Mouse (Mus musculus) hindbrain, embryonic 11.5 days (tissue): ENCODE results near the gene Dnm3. TPM values are rescaled to one million over a fixed set of nuclear protein-coding genes. Genes with fewer than 3 reads are reported as not detected.

Experiments
- ATAC-seq: fragments of 200-750 bp; cut with Nextera tagmentation; 2 replicates; pipeline ENCODE4 v1.8.0; 2017; ENCODE audit warnings: mild to moderate bottlenecking, moderate TSS enrichment, moderate library complexity; ENCODE audit not compliant: low FRiP score
- DNase-seq: peaks from one replicate; pipeline ENCODE4 v3.0.0-alpha.2; 2015; ENCODE audit warnings: low spot score
- H3K27ac ChIP-seq: fragments of 300-500 bp; sonication (generic); 2 replicates; pipeline ENCODE4 v1.5.1; 2014; ENCODE audit warnings: mild to moderate bottlenecking, low read depth, low read length
- H3K27me3 ChIP-seq: fragments of 300-500 bp; sonication (generic); 2 replicates; pipeline ENCODE4 v1.6.1; 2014; ENCODE audit warnings: mild to moderate bottlenecking, low read length, moderate library complexity, mixed read lengths; ENCODE audit not compliant: control insufficient read depth, insufficient read depth
- H3K36me3 ChIP-seq: fragments of 300-500 bp; sonication (generic); 2 replicates; pipeline ENCODE4 v1.6.1; 2014; ENCODE audit warnings: mild to moderate bottlenecking, low read length, moderate library complexity, mixed read lengths; ENCODE audit not compliant: control insufficient read depth, insufficient read depth
- H3K4me1 ChIP-seq: fragments of 300-500 bp; sonication (generic); replicated peaks from 2 replicates; pipeline ENCODE4 v1.6.1; 2014; ENCODE audit warnings: low read length, mixed read lengths; ENCODE audit not compliant: control insufficient read depth, insufficient read depth
- H3K4me2 ChIP-seq: fragments of 300-500 bp; sonication (generic); replicated peaks from 2 replicates; pipeline ENCODE4 v1.6.1; 2014; ENCODE audit warnings: mild to moderate bottlenecking, low read depth, low read length
- H3K4me3 ChIP-seq: fragments of 300-500 bp; sonication (generic); 2 replicates; pipeline ENCODE4 v1.5.1; 2014; ENCODE audit warnings: low read depth, low read length
- H3K9ac ChIP-seq: fragments of 300-500 bp; sonication (generic); 2 replicates; pipeline ENCODE4 v1.6.1; 2014; ENCODE audit warnings: low read depth, low read length
- H3K9me3 ChIP-seq: fragments of 300-500 bp; sonication (generic); 2 replicates; pipeline ENCODE4 v1.6.1; 2016; ENCODE audit warnings: low read length; ENCODE audit not compliant: control insufficient read depth
- WGBS: fragments of 180-500 bp; shearing (Covaris S2); extraction: QIAGEN DNeasy Blood & Tissue Kit; methylation state at CpG from one replicate; pipeline ENCODE4 v1.1.7; 2014; 5-methylcytosine and 5-hydroxymethylcytosine counted together
- polyA plus RNA-seq: library from polyadenylated mRNA; unstranded; fragments of >200 nt; fragmentation: Nextera tagmentation; extraction: Ambion mirVana; gene quantifications from 2 replicates; pipeline ENCODE4 v1.2.1, GENCODE M21; 2014

Gene Dnm3
- polyA plus RNA-seq, 1 experiment from 2014 or later, result 12.0 TPM

GRCm38 (mm10) chr1:162163687-162164484, 313.9 kb downstream of the Dnm3 start:
- no peak overlapping the region for H3K4me3 ChIP-seq
- ATAC-seq (no peak), DNase-seq (no peak)
- H3K27ac ChIP-seq, result no peak overlapping the region
- no peaks in the 10 kb centered on the region for H3K36me3 ChIP-seq
- H3K4me2 ChIP-seq, result no peak overlapping the region
- H3K9ac ChIP-seq, result no peak overlapping the region
- H3K9me3 ChIP-seq, result no peaks in the 10 kb centered on the region
- no peaks in the 10 kb centered on the region for H3K4me1 ChIP-seq
- no peaks in the 10 kb centered on the region for H3K27me3 ChIP-seq
- 78% methylated on average over 7 of the region's 7 CpGs for WGBS

DNA sequence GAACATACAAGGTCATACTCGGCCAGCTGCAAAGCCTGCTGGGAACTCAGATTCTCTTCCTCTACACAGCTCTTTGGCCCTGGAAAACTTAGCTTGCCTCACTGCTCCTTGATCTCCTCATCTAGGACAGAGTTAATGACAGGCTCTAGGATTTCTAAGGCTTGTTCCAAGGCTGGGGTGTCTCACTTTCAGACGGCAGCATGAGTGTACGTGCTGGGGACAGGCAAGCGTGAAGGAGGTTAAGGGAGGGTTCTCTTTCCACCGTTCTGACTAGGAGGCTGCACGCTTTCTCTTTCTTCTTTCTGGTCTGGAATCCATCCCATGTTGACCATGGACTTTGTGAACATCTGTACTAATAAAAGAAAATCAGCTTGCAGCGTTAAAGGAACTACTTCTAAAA, 315.2 kb downstream of the Dnm3 start:
- H3K4me1 ChIP-seq, result no peaks in the 10 kb centered on the region
- H3K4me3 ChIP-seq, result no peak overlapping the region
- H3K36me3 ChIP-seq, result no peaks in the 10 kb centered on the region
- no peaks in the 10 kb centered on the region for H3K27me3 ChIP-seq
- DNase-seq (no peak), ATAC-seq (no peak)
- no peak overlapping the region for H3K9ac ChIP-seq
- no peak overlapping the region for H3K27ac ChIP-seq
- no peak overlapping the region for H3K4me2 ChIP-seq
- H3K9me3 ChIP-seq, result no peaks in the 10 kb centered on the region
- 85% methylated on average over 7 of the region's 7 CpGs for WGBS

DNA sequence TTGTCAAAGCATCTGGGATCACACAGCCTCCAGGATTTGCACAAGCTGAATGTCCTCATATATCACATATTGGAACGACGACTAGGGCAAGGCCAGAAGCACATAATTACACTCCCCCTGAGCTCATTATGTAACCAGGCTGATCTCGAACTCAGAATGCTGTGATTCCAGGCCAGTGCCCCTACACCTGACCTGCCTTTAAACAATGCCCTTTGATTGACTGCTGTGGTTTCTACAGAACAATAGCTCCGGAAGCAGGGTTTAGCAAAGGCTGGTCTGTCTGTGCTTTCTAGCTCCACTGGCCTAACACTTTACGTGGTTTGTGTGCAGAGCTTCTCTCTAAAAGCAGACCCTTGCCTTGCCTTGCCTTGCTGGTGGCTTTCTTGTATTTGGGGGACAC, 315.6 kb downstream of the Dnm3 start:
- ATAC-seq (no peak), DNase-seq (no peak)
- H3K4me1 ChIP-seq, result no peaks in the 10 kb centered on the region
- no peak overlapping the region for H3K4me3 ChIP-seq
- H3K27me3 ChIP-seq, result no peaks in the 10 kb centered on the region
- no peaks in the 10 kb centered on the region for H3K9me3 ChIP-seq
- 54% methylated on average over 5 of the region's 5 CpGs for WGBS
- H3K27ac ChIP-seq, result no peak overlapping the region
- no peak overlapping the region for H3K9ac ChIP-seq
- H3K36me3 ChIP-seq, result no peaks in the 10 kb centered on the region
- no peak overlapping the region for H3K4me2 ChIP-seq

DNA sequence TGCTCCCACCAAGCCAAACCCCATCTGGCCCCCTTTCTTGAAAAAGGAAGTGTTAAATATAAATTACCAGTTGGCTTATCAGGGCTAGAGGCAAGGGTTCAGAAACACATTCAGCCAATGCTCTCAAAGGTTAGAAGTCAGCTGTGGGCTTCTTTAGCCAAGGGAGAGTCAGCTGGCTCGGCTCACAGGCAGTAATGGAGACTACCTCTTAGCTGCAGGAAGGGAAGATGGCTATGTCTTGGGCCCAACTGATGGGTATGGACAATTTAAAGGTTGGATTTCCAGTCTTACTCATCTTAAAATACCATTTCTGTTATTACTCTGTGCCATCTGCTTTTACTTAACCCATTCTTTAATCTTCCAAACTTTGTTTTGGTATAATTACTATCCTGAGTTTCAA, 317.1 kb downstream of the Dnm3 start:
- no peaks in the 10 kb centered on the region for H3K4me1 ChIP-seq
- no peaks in the 10 kb centered on the region for H3K27me3 ChIP-seq
- no peak overlapping the region for H3K4me3 ChIP-seq
- H3K9me3 ChIP-seq, result no peaks in the 10 kb centered on the region
- H3K9ac ChIP-seq, result no peak overlapping the region
- no peak overlapping the region for H3K4me2 ChIP-seq
- no peak overlapping the region for H3K27ac ChIP-seq
- DNase-seq (no peak), ATAC-seq (no peak)
- WGBS, result 88% methylated on average over 1 of the region's 1 CpGs
- H3K36me3 ChIP-seq, result no peaks in the 10 kb centered on the region

DNA sequence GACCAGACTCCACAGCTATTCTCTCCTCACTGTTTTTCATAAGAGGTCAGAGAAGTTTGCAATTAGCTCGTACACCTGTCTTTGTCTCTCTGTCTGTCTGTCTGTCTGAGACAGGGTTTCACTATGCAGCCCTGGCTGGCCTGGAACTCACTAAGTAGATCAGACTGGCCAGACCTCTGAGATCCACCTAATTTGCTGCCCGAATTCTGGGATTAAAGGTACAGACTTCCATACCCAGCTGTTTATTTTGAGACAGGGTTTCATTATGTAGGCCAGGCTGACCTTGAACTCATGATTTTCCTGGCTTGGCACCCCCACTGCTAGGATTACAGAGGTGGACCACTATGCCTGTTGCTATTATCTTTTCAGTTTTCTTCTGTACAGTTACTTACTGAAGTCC, 319.3 kb downstream of the Dnm3 start:
- no peak for ATAC-seq

DNA sequence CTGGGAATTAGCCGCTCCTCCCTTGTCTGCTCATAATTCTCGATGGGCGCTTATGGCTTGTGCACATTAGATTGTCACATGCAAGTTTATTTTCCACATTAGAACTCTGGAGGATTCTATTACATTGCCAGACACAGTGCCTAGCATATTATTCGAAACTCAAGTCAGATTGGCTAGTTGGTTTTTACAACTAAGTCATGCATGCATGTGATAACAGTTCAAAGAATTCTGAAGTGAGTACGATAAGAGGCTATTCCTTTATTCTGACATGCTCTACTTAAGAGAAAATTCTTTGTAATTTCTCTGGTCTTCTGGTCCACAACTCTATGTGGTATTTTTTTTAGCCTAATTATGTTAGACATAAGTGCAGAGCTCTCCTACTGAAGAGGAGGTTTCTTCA, 320.2 kb downstream of the Dnm3 start:
- H3K36me3 ChIP-seq, result no peaks in the 10 kb centered on the region
- no peaks in the 10 kb centered on the region for H3K9me3 ChIP-seq
- H3K4me3 ChIP-seq, result no peak overlapping the region
- no peaks in the 10 kb centered on the region for H3K4me1 ChIP-seq
- ATAC-seq, result no peak
- WGBS, result 91% methylated on average over 5 of the region's 5 CpGs
- H3K9ac ChIP-seq, result no peak overlapping the region
- no peaks in the 10 kb centered on the region for H3K27me3 ChIP-seq
- no peak overlapping the region for H3K4me2 ChIP-seq
- H3K27ac ChIP-seq, result no peak overlapping the region
- no peak for DNase-seq

More for the DNA sequence above, 319.3 kb downstream of the Dnm3 start:
- H3K4me1 ChIP-seq, result no peaks in the 10 kb centered on the region
- no peaks in the 10 kb centered on the region for H3K9me3 ChIP-seq
- 82% methylated on average over 2 of the region's 2 CpGs for WGBS
- DNase-seq, result no peak
- H3K27me3 ChIP-seq, result no peaks in the 10 kb centered on the region
- no peak overlapping the region for H3K27ac ChIP-seq
- no peak overlapping the region for H3K4me3 ChIP-seq
- no peaks in the 10 kb centered on the region for H3K36me3 ChIP-seq
- no peak overlapping the region for H3K9ac ChIP-seq
- H3K4me2 ChIP-seq, result no peak overlapping the region

DNA sequence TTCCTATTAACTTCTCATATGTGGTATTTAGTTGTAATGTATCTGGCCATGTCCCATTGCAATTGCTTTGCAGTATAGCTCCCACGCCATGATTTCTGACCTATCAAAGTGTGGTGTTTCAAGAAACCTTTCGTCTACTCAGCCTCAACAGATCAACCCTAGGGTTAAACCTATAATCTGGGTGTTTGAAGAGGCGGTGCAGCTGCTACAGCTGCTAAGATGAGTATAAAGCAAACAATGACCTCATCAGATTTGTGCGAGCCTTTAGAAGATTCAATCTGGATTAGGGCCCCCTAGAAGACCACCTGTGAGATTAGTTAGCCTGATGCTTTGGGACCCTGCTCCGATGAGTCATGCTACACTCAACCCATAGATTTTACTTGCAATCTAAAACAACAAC, 321.0 kb downstream of the Dnm3 start:
- no peak overlapping the region for H3K4me2 ChIP-seq
- ATAC-seq, result no peak

DNA sequence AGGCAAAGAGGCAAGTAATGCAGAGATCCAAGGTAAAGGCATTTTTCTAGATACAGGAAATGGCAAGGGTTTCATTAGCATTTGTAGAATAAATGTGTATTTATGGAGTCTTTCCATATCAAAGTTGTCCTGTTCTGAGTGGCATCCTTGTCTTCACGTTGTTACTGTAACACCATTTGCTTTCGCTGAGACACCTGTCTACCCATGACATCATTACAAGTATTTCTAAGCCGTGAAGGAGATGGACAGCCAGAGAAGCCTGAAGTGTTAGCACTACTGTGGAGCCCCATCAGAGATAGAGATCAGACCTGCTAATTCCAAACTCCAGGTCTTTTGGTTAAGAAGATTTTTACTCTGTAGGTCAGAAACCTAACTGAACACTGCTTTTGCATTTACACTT, 322.3 kb downstream of the Dnm3 start:
- Histone ChIP-seq H3K4me3 (no peak overlapping the region), H3K4me1 (no peaks in the 10 kb centered on the region), H3K36me3 (no peaks in the 10 kb centered on the region), H3K4me2 (no peak overlapping the region), H3K9ac (no peak overlapping the region), H3K9me3 (no peaks in the 10 kb centered on the region), H3K27me3 (no peaks in the 10 kb centered on the region), H3K27ac (no peak overlapping the region)
- 93% methylated on average over 3 of the region's 3 CpGs for WGBS
- DNase-seq (no peak), ATAC-seq (no peak)

More for the DNA sequence above, 321.0 kb downstream of the Dnm3 start:
- H3K4me3 ChIP-seq, result no peak overlapping the region
- no peaks in the 10 kb centered on the region for H3K36me3 ChIP-seq
- no peaks in the 10 kb centered on the region for H3K27me3 ChIP-seq
- no peak overlapping the region for H3K9ac ChIP-seq
- 92% methylated on average over 5 of the region's 5 CpGs for WGBS
- H3K4me1 ChIP-seq, result no peaks in the 10 kb centered on the region
- no peaks in the 10 kb centered on the region for H3K9me3 ChIP-seq
- DNase-seq, result no peak
- no peak overlapping the region for H3K27ac ChIP-seq

GRCm38 (mm10) chr1:162153118-162153517, 324.7 kb downstream of the Dnm3 start:
- no peaks in the 10 kb centered on the region for H3K4me1 ChIP-seq
- H3K36me3 ChIP-seq, result no peaks in the 10 kb centered on the region
- H3K27me3 ChIP-seq, result no peaks in the 10 kb centered on the region
- no peak overlapping the region for H3K4me2 ChIP-seq
- DNase-seq, result no peak
- H3K9ac ChIP-seq, result no peak overlapping the region
- no peak overlapping the region for H3K27ac ChIP-seq
- 89% methylated on average over 5 of the region's 5 CpGs for WGBS
- ATAC-seq, result no peak
- no peak overlapping the region for H3K4me3 ChIP-seq
- no peaks in the 10 kb centered on the region for H3K9me3 ChIP-seq
